Mouse (Mus musculus) heart, embryonic 12.5 days (tissue): ENCODE data around the gene Tbc1d2b. TPM values are rescaled to one million over a fixed set of nuclear protein-coding genes. Genes with fewer than 3 reads are reported as not detected.

Experiments used
- ATAC-seq: fragments of 200-750 bp; cut with Nextera tagmentation; 2 replicates; pipeline ENCODE4 v1.8.0; 2017; ENCODE audit warnings: moderate TSS enrichment, moderate library complexity; ENCODE audit not compliant: insufficient number of reproducible peaks, low FRiP score
- H3K27ac ChIP-seq: fragments of 300-500 bp; sonication (generic); 2 replicates; pipeline ENCODE4 v1.5.1; 2016; ENCODE audit warnings: mild to moderate bottlenecking, moderate library complexity; ENCODE audit not compliant: poor library complexity, severe bottlenecking
- H3K27me3 ChIP-seq: fragments of 300-500 bp; sonication (generic); replicated peaks from 2 replicates; pipeline ENCODE4 v1.6.1; 2016; ENCODE audit warnings: mild to moderate bottlenecking, moderate library complexity
- H3K36me3 ChIP-seq: fragments of 300-500 bp; sonication (generic); 2 replicates; pipeline ENCODE4 v1.6.1; 2016; ENCODE audit warnings: mild to moderate bottlenecking, moderate library complexity
- H3K4me1 ChIP-seq: fragments of 300-500 bp; sonication (generic); replicated peaks from 2 replicates; pipeline ENCODE4 v1.6.1; 2016; ENCODE audit warnings: mild to moderate bottlenecking
- H3K4me2 ChIP-seq: fragments of 300-500 bp; sonication (generic); 2 replicates; pipeline ENCODE4 v1.6.1; 2016; ENCODE audit warnings: mild to moderate bottlenecking, moderate library complexity
- H3K4me3 ChIP-seq: fragments of 300-500 bp; sonication (generic); 2 replicates; pipeline ENCODE4 v1.5.1; 2016; ENCODE audit warnings: mild to moderate bottlenecking
- H3K9ac ChIP-seq: fragments of 300-500 bp; sonication (generic); 2 replicates; pipeline ENCODE4 v1.6.1; 2016; ENCODE audit warnings: mild to moderate bottlenecking, moderate library complexity
- H3K9me3 ChIP-seq: fragments of 300-500 bp; sonication (generic); replicated peaks from 2 replicates; pipeline ENCODE4 v1.6.1; 2016; ENCODE audit warnings: mild to moderate bottlenecking, moderate library complexity
- WGBS: fragments of 180-500 bp; shearing (Covaris S2); methylation state at CpG from one replicate; pipeline ENCODE4 v1.1.7; 2016; 5-methylcytosine and 5-hydroxymethylcytosine counted together
- polyA plus RNA-seq: library from polyadenylated mRNA; unstranded; fragments of >200 nt; fragmentation: Nextera tagmentation; extraction: Ambion mirVana; gene quantifications from 2 replicates; pipeline ENCODE4 v1.2.1, GENCODE M21; 2016

Gene Tbc1d2b
- polyA plus RNA-seq, result 7.8 and 7.9 TPM in 2 replicates

GRCm38 (mm10) chr9:90270193-90270943 lies at the start of gene Tbc1d2b:
TSS of gene Tbc1d2b (minus strand) at chr9:90270804.
- Histone ChIP-seq H3K9me3 (no peaks in the 10 kb centered on the region), H3K4me2 (peak within 1 kb of the TSS; percentile 96), H3K4me1 (peaks cover 16% of the 10 kb centered on the region), H3K27ac (peak within 1 kb of the TSS; percentile 53; the same call in 1 of the 2 replicates), H3K36me3 (no peaks in the 10 kb centered on the region), H3K9ac (peak within 1 kb of the TSS; percentile 91), H3K27me3 (no peaks in the 10 kb centered on the region), H3K4me3 (peak within 1 kb of the TSS; percentile 93)
- WGBS, result under 1% methylated on average over 74 of the region's 74 CpGs
- ATAC-seq, result peak; percentile 92

- 65% methylated on average over 5 of the region's 5 CpGs for WGBS
- ATAC-seq, result no peak
- no peak overlapping the region for H3K4me2 ChIP-seq
- no peak overlapping the region for H3K4me3 ChIP-seq
- H3K4me1 ChIP-seq, result no peaks in the 10 kb centered on the region
- no peak overlapping the region for H3K27ac ChIP-seq
- no peak overlapping the region for H3K9ac ChIP-seq
- no peaks in the 10 kb centered on the region for H3K27me3 ChIP-seq
- no peaks in the 10 kb centered on the region for H3K9me3 ChIP-seq
- H3K36me3 ChIP-seq, result no peaks in the 10 kb centered on the region
Observed at GRCm38 (mm10) chr9:90316300-90316699, 45.7 kb upstream of the Tbc1d2b start.

GRCm38 (mm10) chr9:90315662-90316061 lies 45.1 kb upstream of the Tbc1d2b start:
- H3K4me3 ChIP-seq, result no peak overlapping the region
- H3K9ac ChIP-seq, result no peak overlapping the region
- H3K36me3 ChIP-seq, result no peaks in the 10 kb centered on the region
- no peaks in the 10 kb centered on the region for H3K4me1 ChIP-seq
- no peaks in the 10 kb centered on the region for H3K9me3 ChIP-seq
- H3K27me3 ChIP-seq, result no peaks in the 10 kb centered on the region
- no peak for ATAC-seq
- no peak overlapping the region for H3K27ac ChIP-seq
- WGBS, result 81% methylated on average over 11 of the region's 11 CpGs
- H3K4me2 ChIP-seq, result no peak overlapping the region

- ATAC-seq, result no peak
- H3K27me3 ChIP-seq, result no peaks in the 10 kb centered on the region
- H3K4me2 ChIP-seq, result no peak overlapping the region
- no peaks in the 10 kb centered on the region for H3K9me3 ChIP-seq
- H3K4me1 ChIP-seq, result no peaks in the 10 kb centered on the region
- H3K4me3 ChIP-seq, result no peak overlapping the region
- H3K9ac ChIP-seq, result no peak overlapping the region
- no peaks in the 10 kb centered on the region for H3K36me3 ChIP-seq
- WGBS, result 93% methylated on average over 2 of the region's 2 CpGs
- H3K27ac ChIP-seq, result no peak overlapping the region
Observed at GRCm38 (mm10) chr9:90304254-90304653, 33.6 kb upstream of the Tbc1d2b start.

GRCm38 (mm10) chr9:90303101-90303835 lies 32.7 kb upstream of the Tbc1d2b start:
- 54% methylated on average over 2 of the region's 2 CpGs for WGBS

GRCm38 (mm10) chr9:90302670-90303069 lies 32.1 kb upstream of the Tbc1d2b start:
- H3K27ac ChIP-seq, result no peak overlapping the region
- no peak overlapping the region for H3K4me2 ChIP-seq
- no peak for ATAC-seq
- H3K4me3 ChIP-seq, result no peak overlapping the region
- WGBS, result 71% methylated on average over 4 of the region's 4 CpGs
- H3K4me1 ChIP-seq, result no peaks in the 10 kb centered on the region
- H3K9ac ChIP-seq, result no peak overlapping the region
- H3K27me3 ChIP-seq, result no peaks in the 10 kb centered on the region
- H3K36me3 ChIP-seq, result no peaks in the 10 kb centered on the region
- no peaks in the 10 kb centered on the region for H3K9me3 ChIP-seq

More at GRCm38 (mm10) chr9:90303101-90303835, 32.7 kb upstream of the Tbc1d2b start:
- H3K27me3 ChIP-seq, result no peaks in the 10 kb centered on the region
- H3K9me3 ChIP-seq, result no peaks in the 10 kb centered on the region
- no peak overlapping the region for H3K4me2 ChIP-seq
- H3K4me3 ChIP-seq, result no peak overlapping the region
- no peak for ATAC-seq
- no peak overlapping the region for H3K9ac ChIP-seq
- no peak overlapping the region for H3K27ac ChIP-seq
- H3K36me3 ChIP-seq, result no peaks in the 10 kb centered on the region
- no peaks in the 10 kb centered on the region for H3K4me1 ChIP-seq

GRCm38 (mm10) chr9:90301081-90301688 lies 30.6 kb upstream of the Tbc1d2b start:
- no peak for ATAC-seq
- Histone ChIP-seq H3K4me3 (no peak overlapping the region), H3K27me3 (no peaks in the 10 kb centered on the region), H3K9me3 (no peaks in the 10 kb centered on the region), H3K4me1 (no peaks in the 10 kb centered on the region), H3K9ac (no peak overlapping the region), H3K4me2 (no peak overlapping the region), H3K36me3 (no peaks in the 10 kb centered on the region), H3K27ac (no peak overlapping the region)
- WGBS, result 57% methylated on average over 4 of the region's 4 CpGs

GRCm38 (mm10) chr9:90297637-90298036 lies 27.0 kb upstream of the Tbc1d2b start:
- no peak overlapping the region for H3K27ac ChIP-seq
- no peaks in the 10 kb centered on the region for H3K36me3 ChIP-seq
- 79% methylated on average over 1 of the region's 1 CpGs for WGBS
- no peaks in the 10 kb centered on the region for H3K9me3 ChIP-seq
- H3K4me2 ChIP-seq, result no peak overlapping the region
- H3K27me3 ChIP-seq, result no peaks in the 10 kb centered on the region
- H3K4me3 ChIP-seq, result no peak overlapping the region
- no peaks in the 10 kb centered on the region for H3K4me1 ChIP-seq
- ATAC-seq, result no peak
- H3K9ac ChIP-seq, result no peak overlapping the region

- Histone ChIP-seq H3K27me3 (no peaks in the 10 kb centered on the region), H3K27ac (no peak overlapping the region), H3K9ac (no peak overlapping the region), H3K4me3 (no peak overlapping the region), H3K36me3 (no peaks in the 10 kb centered on the region), H3K4me1 (no peaks in the 10 kb centered on the region), H3K9me3 (no peaks in the 10 kb centered on the region), H3K4me2 (no peak overlapping the region)
- WGBS, result 55% methylated on average over 3 of the region's 3 CpGs
- ATAC-seq, result no peak
Observed at GRCm38 (mm10) chr9:90293641-90294398, 23.2 kb upstream of the Tbc1d2b start.

- H3K36me3 ChIP-seq, result no peaks in the 10 kb centered on the region
- no peaks in the 10 kb centered on the region for H3K9me3 ChIP-seq
- no peak overlapping the region for H3K4me3 ChIP-seq
- H3K27me3 ChIP-seq, result no peaks in the 10 kb centered on the region
- no peak overlapping the region for H3K4me2 ChIP-seq
- no peak for ATAC-seq
- H3K27ac ChIP-seq, result no peak overlapping the region
- WGBS, result 56% methylated on average over 3 of the region's 3 CpGs
- no peak overlapping the region for H3K9ac ChIP-seq
- peaks cover 11% of the 10 kb centered on the region for H3K4me1 ChIP-seq
Observed at GRCm38 (mm10) chr9:90278397-90278796, 7.8 kb upstream of the Tbc1d2b start.

- Histone ChIP-seq H3K36me3 (no peaks in the 10 kb centered on the region), H3K9ac (no peak overlapping the region), H3K9me3 (no peaks in the 10 kb centered on the region), H3K27ac (no peak overlapping the region), H3K27me3 (no peaks in the 10 kb centered on the region), H3K4me1 (peaks cover 11% of the 10 kb centered on the region), H3K4me2 (no peak overlapping the region), H3K4me3 (no peak overlapping the region)
- WGBS, result 49% methylated on average over 2 of the region's 2 CpGs
- no peak for ATAC-seq
Observed at GRCm38 (mm10) chr9:90277884-90278283, 7.3 kb upstream of the Tbc1d2b start.
